Mouse (Mus musculus): ENCODE measurements around the gene Trim2.

DNA sequence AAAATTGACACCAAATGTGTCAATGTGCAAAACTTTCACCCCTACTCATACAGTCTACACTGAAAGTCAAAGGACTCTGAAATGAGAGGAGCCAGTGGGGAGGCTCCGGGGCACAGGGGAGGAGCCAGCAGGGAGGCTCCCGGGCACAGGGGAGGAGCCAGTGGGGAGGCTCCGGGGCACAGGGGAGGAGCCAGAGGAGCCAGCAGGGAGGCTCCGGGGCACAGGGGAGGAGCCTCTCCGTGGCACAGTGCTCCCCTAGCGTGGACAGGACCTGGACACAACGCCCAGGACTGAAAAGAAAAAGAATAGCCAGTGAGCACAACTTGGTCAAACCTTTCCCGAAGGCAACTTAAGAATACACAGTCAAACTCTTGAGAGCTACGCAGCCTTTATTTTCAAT, 171.3 kb downstream of the Trim2 start:
- TF ChIP-seq CEBPB (IDR thresholded peaks at IDR 0.05; ENCODE audit: low read depth) = no peak
- TF ChIP-seq MYOG (IDR thresholded peaks at IDR 0.05; ENCODE audit: control insufficient read depth, extremely low read depth, insufficient read length) = no peak
- TF ChIP-seq CTCF (IDR thresholded peaks at IDR 0.05; ENCODE audit: control insufficient read depth, insufficient read depth, insufficient read length) = no peak
- no peak for TF ChIP-seq USF1 (IDR thresholded peaks at IDR 0.05; ENCODE audit: low read depth)

Measured in C2C12 (cell line).